Mouse (Mus musculus): Measurements from ENCODE around the gene B3glct. TPM values are rescaled to one million over a fixed set of nuclear protein-coding genes. Genes with fewer than 3 reads are reported as not detected.

B3glct gene
- polyA plus RNA-seq, 1 experiment = 0.25 TPM

DNA sequence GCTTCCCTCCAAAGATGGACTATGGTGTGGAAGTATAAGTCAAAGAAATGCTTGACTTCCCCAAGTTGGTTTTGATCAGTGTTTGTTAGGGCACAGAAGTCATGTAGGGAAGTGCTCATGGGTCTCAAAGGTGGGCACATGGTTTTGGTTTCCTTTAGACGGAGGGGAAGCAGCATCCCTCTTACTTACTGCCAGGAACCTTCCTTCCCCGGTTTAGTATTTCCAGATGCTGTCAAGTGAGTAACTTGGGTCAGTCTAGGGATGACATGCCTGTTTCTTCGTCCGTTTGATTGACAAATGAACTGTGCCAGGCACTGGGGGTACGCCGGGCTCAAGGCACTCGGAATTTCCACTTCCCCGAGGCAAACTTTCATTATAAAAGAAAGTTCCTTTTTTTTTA is 89.1 kb downstream of the B3glct start:
- Histone ChIP-seq H3K36me3 (ENCODE audit: control insufficient read depth) (no peaks in the 10 kb centered on the region), H3K9me3 (ENCODE audit: control insufficient read depth, low read length) (no peaks in the 10 kb centered on the region; the same call in 1 of the 2 replicates)

DNA sequence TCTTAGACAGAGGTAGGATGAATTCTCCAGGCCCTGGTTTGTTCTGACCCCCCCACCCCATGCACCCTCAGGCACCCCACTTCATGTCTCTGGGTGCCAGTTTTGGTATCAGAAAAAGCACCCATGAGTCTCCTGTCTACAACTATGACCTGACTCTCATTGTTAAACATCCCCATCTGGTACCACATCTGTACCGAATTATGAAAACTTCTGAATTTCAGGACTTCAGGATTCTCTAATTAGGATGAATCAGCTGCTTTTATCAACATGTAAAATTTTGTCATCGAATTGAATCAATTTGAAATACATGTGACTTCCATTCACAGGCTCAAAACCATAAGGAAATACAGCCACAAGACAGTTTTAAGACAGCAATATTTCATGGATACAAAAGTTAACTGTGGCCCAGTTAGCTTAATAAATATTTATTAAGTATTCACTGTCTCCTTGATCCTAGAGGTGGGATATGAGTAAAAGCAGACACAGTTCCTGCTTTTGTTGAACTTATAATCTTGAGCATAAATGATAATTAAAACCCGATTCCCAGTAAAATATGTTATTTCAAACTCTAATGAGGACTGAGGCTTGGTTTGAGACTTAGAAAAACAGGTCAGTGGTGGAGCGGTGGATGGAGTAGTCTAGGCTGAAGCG is 89.7 kb downstream of the B3glct start:
- Histone ChIP-seq H3K9me3 (ENCODE audit: control insufficient read depth, low read length) (no peaks in the 10 kb centered on the region; the same call in 1 of the 2 replicates), H3K36me3 (ENCODE audit: control insufficient read depth) (no peaks in the 10 kb centered on the region), H3K27me3 (ENCODE audit: control insufficient read depth) (no peaks in the 10 kb centered on the region), H3K4me3 (replicated peaks) (no peak overlapping the region), H3K4me1 (ENCODE audit: control insufficient read depth) (no peaks in the 10 kb centered on the region)
- TF ChIP-seq TAL1 (IDR thresholded peaks at IDR 0.05; ENCODE audit: low read length) (no peak), GATA1 (IDR thresholded peaks at IDR 0.05; ENCODE audit: low read length) (no peak)

More for the DNA sequence above, 89.1 kb downstream of the B3glct start:
- TF ChIP-seq GATA1 (IDR thresholded peaks at IDR 0.05; ENCODE audit: low read length) (no peak), TAL1 (IDR thresholded peaks at IDR 0.05; ENCODE audit: low read length) (no peak)
- Histone ChIP-seq H3K27me3 (ENCODE audit: control insufficient read depth) (no peaks in the 10 kb centered on the region), H3K4me1 (ENCODE audit: control insufficient read depth) (no peaks in the 10 kb centered on the region), H3K4me3 (replicated peaks) (no peak overlapping the region)

GRCm38 (mm10) chr5:149769666-149770065 is 91.6 kb downstream of the B3glct start:
- no peak overlapping the region for H3K4me3 ChIP-seq (replicated peaks)
- no peaks in the 10 kb centered on the region for H3K36me3 ChIP-seq (ENCODE audit: control insufficient read depth)
- TF ChIP-seq TAL1 (IDR thresholded peaks at IDR 0.05; ENCODE audit: low read length) (no peak), GATA1 (IDR thresholded peaks at IDR 0.05; ENCODE audit: low read length) (no peak)
- no peaks in the 10 kb centered on the region; the same call in 1 of the 2 replicates for H3K9me3 ChIP-seq (ENCODE audit: control insufficient read depth, low read length)
- H3K27me3 ChIP-seq (ENCODE audit: control insufficient read depth) = no peaks in the 10 kb centered on the region
- H3K4me1 ChIP-seq (ENCODE audit: control insufficient read depth) = no peaks in the 10 kb centered on the region

DNA sequence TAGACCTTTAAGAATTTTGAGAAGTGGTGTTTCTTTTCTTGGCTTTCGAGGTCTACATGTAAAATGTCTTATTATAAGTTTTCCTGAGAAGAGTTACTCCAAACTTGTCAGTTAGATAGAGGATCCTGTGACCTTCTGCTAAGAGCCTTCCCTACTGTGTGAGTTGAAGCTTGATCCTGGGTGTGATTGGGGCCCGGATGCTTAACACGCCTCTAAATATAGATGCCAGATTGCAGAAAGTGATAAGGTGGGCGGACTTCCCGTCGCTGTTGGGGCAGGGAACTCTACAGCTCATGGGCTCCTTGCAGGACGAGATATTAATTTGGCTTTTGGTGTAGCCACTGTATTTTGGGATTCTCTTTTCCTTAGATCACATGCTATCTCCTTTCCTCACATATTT is 98.0 kb downstream of the B3glct start:
- no peaks in the 10 kb centered on the region for H3K4me1 ChIP-seq (ENCODE audit: control insufficient read depth)
- no peaks in the 10 kb centered on the region for H3K27me3 ChIP-seq (ENCODE audit: control insufficient read depth)
- peaks cover 11% of the 10 kb centered on the region for H3K9me3 ChIP-seq (ENCODE audit: control insufficient read depth, low read length)
- no peak overlapping the region for H3K4me3 ChIP-seq (replicated peaks)
- TF ChIP-seq GATA1 (IDR thresholded peaks at IDR 0.05; ENCODE audit: low read length) = no peak
- TF ChIP-seq TAL1 (IDR thresholded peaks at IDR 0.05; ENCODE audit: low read length) = no peak
- no peaks in the 10 kb centered on the region for H3K36me3 ChIP-seq (ENCODE audit: control insufficient read depth)

DNA sequence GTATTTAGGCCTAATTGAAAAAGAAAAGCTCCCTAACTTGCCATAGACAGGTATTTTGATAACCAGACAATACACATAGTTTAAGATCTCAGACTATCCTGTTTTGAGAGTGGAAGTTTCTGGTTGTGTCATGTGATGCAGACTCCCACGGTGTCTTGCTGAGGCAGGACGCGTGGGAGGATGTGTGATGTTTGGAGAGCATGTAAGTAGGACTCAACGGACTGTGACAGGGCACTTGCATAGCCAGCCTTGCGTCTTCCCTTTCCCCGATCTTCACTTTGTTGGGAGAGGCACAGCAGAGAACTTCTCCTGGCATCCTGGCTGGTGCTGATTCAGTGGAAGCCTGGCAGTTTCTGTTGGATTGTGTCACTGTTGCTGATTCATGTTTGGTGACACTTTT is 101.7 kb downstream of the B3glct start:
- H3K4me3 ChIP-seq (replicated peaks) = no peak overlapping the region
- no peaks in the 10 kb centered on the region for H3K4me1 ChIP-seq (ENCODE audit: control insufficient read depth)
- H3K27me3 ChIP-seq (ENCODE audit: control insufficient read depth) = no peaks in the 10 kb centered on the region
- H3K9me3 ChIP-seq (ENCODE audit: control insufficient read depth, low read length) = peaks cover 31% of the 10 kb centered on the region
- no peaks in the 10 kb centered on the region for H3K36me3 ChIP-seq (ENCODE audit: control insufficient read depth)
- no peak for TF ChIP-seq TAL1 (IDR thresholded peaks at IDR 0.05; ENCODE audit: low read length)
- TF ChIP-seq GATA1 (IDR thresholded peaks at IDR 0.05; ENCODE audit: low read length) = no peak

- H3K27me3 ChIP-seq (ENCODE audit: control insufficient read depth) = no peaks in the 10 kb centered on the region
- H3K4me3 ChIP-seq (replicated peaks) = no peak overlapping the region
- no peaks in the 10 kb centered on the region for H3K36me3 ChIP-seq (ENCODE audit: control insufficient read depth)
- H3K4me1 ChIP-seq (ENCODE audit: control insufficient read depth) = no peaks in the 10 kb centered on the region
- peaks cover 38% of the 10 kb centered on the region for H3K9me3 ChIP-seq (ENCODE audit: control insufficient read depth, low read length)
- no peak for TF ChIP-seq GATA1 (IDR thresholded peaks at IDR 0.05; ENCODE audit: low read length)
- TF ChIP-seq TAL1 (IDR thresholded peaks at IDR 0.05; ENCODE audit: low read length) = no peak
Measured at GRCm38 (mm10) chr5:149780411-149780810, 102.4 kb downstream of the B3glct start.

DNA sequence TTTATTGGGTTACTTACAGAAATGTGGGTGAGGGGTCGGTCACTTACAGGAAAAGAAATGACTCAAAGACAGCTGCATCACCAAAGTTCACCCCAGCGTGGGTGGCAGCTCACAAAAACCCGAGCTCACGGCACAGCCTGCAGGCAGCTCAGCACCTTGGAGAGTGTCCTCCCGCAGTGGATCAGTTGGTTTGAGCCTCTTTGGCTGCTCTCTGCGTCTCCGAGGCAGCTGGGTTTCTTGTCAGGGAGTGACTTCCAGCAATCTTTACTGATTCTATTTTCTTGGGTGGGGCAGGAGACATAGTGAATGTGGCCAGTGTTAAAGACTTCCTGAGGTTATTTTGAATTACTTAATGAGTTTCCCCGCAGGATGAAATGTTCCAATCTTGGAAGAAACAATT is 112.1 kb downstream of the B3glct start:
- no peaks in the 10 kb centered on the region for H3K4me1 ChIP-seq (ENCODE audit: control insufficient read depth)
- H3K4me3 ChIP-seq (replicated peaks) = no peak overlapping the region
- H3K9me3 ChIP-seq (ENCODE audit: control insufficient read depth, low read length) = peaks cover 15% of the 10 kb centered on the region
- no peaks in the 10 kb centered on the region for H3K27me3 ChIP-seq (ENCODE audit: control insufficient read depth)
- TF ChIP-seq GATA1 (IDR thresholded peaks at IDR 0.05; ENCODE audit: low read length) (no peak), TAL1 (IDR thresholded peaks at IDR 0.05; ENCODE audit: low read length) (no peak)
- H3K36me3 ChIP-seq (ENCODE audit: control insufficient read depth) = no peaks in the 10 kb centered on the region

- no peaks in the 10 kb centered on the region for H3K9me3 ChIP-seq (ENCODE audit: control insufficient read depth, low read length)
- TF ChIP-seq GATA1 (IDR thresholded peaks at IDR 0.05; ENCODE audit: low read length) (no peak), TAL1 (IDR thresholded peaks at IDR 0.05; ENCODE audit: low read length) (no peak)
- H3K4me3 ChIP-seq (replicated peaks) = no peak overlapping the region
- H3K27me3 ChIP-seq (ENCODE audit: control insufficient read depth) = no peaks in the 10 kb centered on the region
- H3K36me3 ChIP-seq (ENCODE audit: control insufficient read depth) = no peaks in the 10 kb centered on the region
- H3K4me1 ChIP-seq (ENCODE audit: control insufficient read depth) = no peaks in the 10 kb centered on the region
Measured at GRCm38 (mm10) chr5:149810071-149810470, 132.0 kb downstream of the B3glct start.

GRCm38 (mm10) chr5:149811835-149812234 is 133.8 kb downstream of the B3glct start:
- Histone ChIP-seq H3K9me3 (ENCODE audit: control insufficient read depth, low read length) (no peaks in the 10 kb centered on the region), H3K4me1 (ENCODE audit: control insufficient read depth) (no peaks in the 10 kb centered on the region), H3K27me3 (ENCODE audit: control insufficient read depth) (no peaks in the 10 kb centered on the region), H3K4me3 (replicated peaks) (no peak overlapping the region), H3K36me3 (ENCODE audit: control insufficient read depth) (no peaks in the 10 kb centered on the region)
- no peak for TF ChIP-seq TAL1 (IDR thresholded peaks at IDR 0.05; ENCODE audit: low read length)
- no peak for TF ChIP-seq GATA1 (IDR thresholded peaks at IDR 0.05; ENCODE audit: low read length)

Other genes with a start within 250 kb of the B3glct start
- not detected in 2 replicates for gene Tex26, start 238.6 kb upstream of the B3glct start, polyA plus RNA-seq (2012)
- gene Wdr95, start 149.6 kb upstream of the B3glct start, polyA plus RNA-seq (2012) = not detected in 2 replicates
- 2.4 and 2.8 TPM in 2 replicates for gene Hsph1, start 41.9 kb upstream of the B3glct start, polyA plus RNA-seq (2012)